19 mouse cellular contexts compared by ENCODE assay signal in the genomic region with DNA sequence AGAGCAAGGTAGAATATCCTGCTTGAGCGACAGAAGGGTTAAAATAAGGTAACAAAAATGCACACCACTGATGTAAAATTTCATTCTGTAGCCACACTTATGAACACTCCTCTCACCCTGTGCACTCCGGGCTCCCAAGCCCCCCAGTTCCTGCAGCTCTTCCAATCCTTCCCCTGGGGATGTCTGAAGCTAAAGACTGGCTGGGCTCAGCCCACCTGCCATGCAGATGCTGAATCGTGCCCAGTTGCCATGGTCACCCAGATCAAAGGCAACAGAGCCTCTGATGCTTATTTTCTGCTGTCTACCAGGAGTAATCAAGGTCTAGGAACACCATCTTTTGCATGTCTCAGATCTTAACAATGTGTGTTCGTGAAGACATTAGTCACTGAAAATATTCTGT.
A peak's percentile ranks its signal among the peaks of the same experiment; 100 is the strongest.
DNase-seq lines count a peak whose midpoint lies in the region; ATAC-seq lines count a peak whose summit lies in the region.
"Had no signal": no experiment of that assay in that cellular context is flagged by ENCODE, and none has a peak within 500 bp of the region (broad histone marks: within the 10 kb centered on the region; RNA-seq: fewer than 3 reads in every experiment).

No protein-coding gene starts in this region.

- peak; percentile 80; the same call in 1 of the 2 replicates for ATAC-seq in midbrain, embryonic 14.5 days (ENCODE audit: low FRiP score, low TSS enrichment)
- no peak for ATAC-seq in megakaryocyte progenitor cell, adult 5-6 weeks (replicated peaks; ENCODE audit: poor library complexity)
- ATAC-seq: intestine, embryonic 15.5 days; liver, embryonic 12.5 days had no signal

- no peak overlapping the region for H3K4me3 ChIP-seq in midbrain, embryonic 14.5 days (replicated peaks; ENCODE audit: low read depth, low read length)
- H3K4me3 ChIP-seq: heart, embryonic 13.5 days; intestine, embryonic 15.5 days; liver, embryonic 12.5 days; lung, embryonic 15.5 days had no signal

- peaks cover 5% of the 10 kb centered on the region for H3K4me1 ChIP-seq in midbrain, embryonic 14.5 days (ENCODE audit: control insufficient read depth, insufficient read depth, low read length)
- H3K4me1 ChIP-seq: heart, embryonic 13.5 days; intestine, embryonic 15.5 days; liver, embryonic 12.5 days; lung, embryonic 15.5 days had no signal

- no peaks in the 10 kb centered on the region for H3K36me3 ChIP-seq in midbrain, embryonic 14.5 days (ENCODE audit: control insufficient read depth, insufficient read depth, low read length)
- H3K36me3 ChIP-seq: intestine, embryonic 15.5 days had no signal

- H3K27me3 ChIP-seq in midbrain, embryonic 14.5 days (ENCODE audit: control insufficient read depth, insufficient read depth, low read length): no peaks in the 10 kb centered on the region
- H3K27me3 ChIP-seq: heart, embryonic 13.5 days; intestine, embryonic 15.5 days; liver, embryonic 12.5 days; lung, embryonic 15.5 days had no signal

- H3K9me3 ChIP-seq in midbrain, embryonic 14.5 days (ENCODE audit: control insufficient read depth, low read length): no peaks in the 10 kb centered on the region
- H3K9me3 ChIP-seq: heart, embryonic 13.5 days; intestine, embryonic 15.5 days; liver, embryonic 12.5 days; lung, embryonic 15.5 days had no signal

- 38% methylated on average over 4 of the region's 4 CpGs for WGBS in midbrain, embryonic 14.5 days

- DNase-seq in heart, adult 11 months: peak; percentile 60
- DNase-seq in heart, adult 9 months (ENCODE audit: low spot score in 2 of 2): no peak
- DNase-seq in embryo, embryonic 11 days: peak; percentile 28
- DNase-seq in forelimb bud, embryonic 11.5 days (ENCODE audit: low read depth, low spot score): peak; percentile 49
- peak; percentile 77 for DNase-seq in midbrain, embryonic 14.5 days
- no peak for DNase-seq in cerebellum, adult 11-12 months
- no peak for DNase-seq in gastrocnemius, postnatal 10 days
- DNase-seq: adrenal gland, postnatal 10 days; B cell, adult 2 months; cerebellum, adult 2 months; heart, postnatal 36 days; left cerebral cortex, postnatal 4 days; right cerebral cortex, postnatal 14 days had no signal

- H3K4me2 ChIP-seq in midbrain, embryonic 14.5 days (ENCODE audit: low read length): no peak overlapping the region
- H3K4me2 ChIP-seq: heart, embryonic 13.5 days; intestine, embryonic 15.5 days; liver, embryonic 12.5 days; lung, embryonic 15.5 days had no signal

- no peak overlapping the region for H3K9ac ChIP-seq in midbrain, embryonic 14.5 days (replicated peaks; ENCODE audit: low read length)
- H3K9ac ChIP-seq: heart, embryonic 13.5 days; intestine, embryonic 15.5 days; liver, embryonic 12.5 days; lung, embryonic 15.5 days had no signal

- peak overlapping the region; percentile 21; the same call in 1 of the 2 replicates for H3K27ac ChIP-seq in midbrain, embryonic 14.5 days (replicated peaks; ENCODE audit: low read depth, low read length)
- H3K27ac ChIP-seq: heart, embryonic 13.5 days; intestine, embryonic 15.5 days; kidney, postnatal 0 days; liver, embryonic 12.5 days; lung, embryonic 15.5 days had no signal

Comparison
In these comparisons a context has a peak if more than half of its experiments do, and no peak if none do; other contexts are left out.
1. DNase-seq: peak in heart, adult 11 months (single experiment), embryo, embryonic 11 days (single experiment), forelimb bud, embryonic 11.5 days (single experiment) and midbrain, embryonic 14.5 days (single experiment); none in heart, adult 9 months (0 of 2), cerebellum, adult 11-12 months (single experiment) and gastrocnemius, postnatal 10 days (single experiment).